Mouse (Mus musculus): Measurements from ENCODE around the gene Ralbp1. TPM values are rescaled to one million over a fixed set of nuclear protein-coding genes. Genes with fewer than 3 reads are reported as not detected.
A peak's percentile ranks its signal among the peaks of the same experiment; 100 is the strongest.

The Ralbp1 gene
- total RNA-seq, 2 experiments from 2014 or later, result 30.7 to 38.1 TPM

DNA sequence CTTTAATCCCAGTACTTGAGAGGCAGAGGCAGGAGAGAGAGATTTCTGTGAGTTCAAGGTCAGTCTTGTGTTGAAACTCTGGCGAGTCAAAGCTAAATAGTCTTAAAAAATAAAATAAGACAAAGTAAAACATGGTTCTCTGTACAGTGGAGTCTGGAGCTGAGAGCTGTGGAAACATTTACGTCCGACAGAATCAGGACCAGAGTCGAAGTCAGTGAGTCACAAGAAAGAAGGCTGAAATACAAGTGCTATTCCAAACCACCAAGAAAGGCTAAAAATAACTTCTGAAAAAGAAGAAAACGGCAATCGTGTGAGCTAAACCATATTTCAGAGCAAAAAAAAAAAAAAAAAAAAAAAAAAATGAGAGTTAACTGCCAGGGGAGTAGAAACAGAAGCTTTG lies 16.7 kb upstream of the Ralbp1 start:
- intact Hi-C loops (cut with DNase I), result no loop called here
- no peak for DNase-seq

DNA sequence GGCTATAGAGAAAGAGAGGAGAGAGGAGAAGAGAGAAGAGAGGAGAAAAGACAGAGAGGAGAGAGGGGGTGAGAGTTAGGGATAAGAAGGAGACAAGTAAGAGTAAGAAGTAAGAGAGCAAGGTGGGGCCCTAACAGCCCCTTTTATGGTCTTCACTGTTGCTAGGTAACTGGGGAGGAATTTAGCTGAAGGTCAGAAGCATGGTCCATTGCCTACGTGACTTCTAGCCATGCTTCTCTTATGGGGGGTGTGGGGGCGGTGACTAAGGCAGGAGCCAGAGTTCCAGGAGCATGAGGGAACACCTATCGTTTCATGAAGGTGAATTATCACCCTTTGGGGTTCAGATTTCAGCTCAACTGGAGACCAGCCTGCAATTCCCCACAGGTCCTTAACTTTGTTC lies 10.4 kb upstream of the Ralbp1 start:
- intact Hi-C loops (cut with DNase I), result no loop called here
- no peak for DNase-seq

DNA sequence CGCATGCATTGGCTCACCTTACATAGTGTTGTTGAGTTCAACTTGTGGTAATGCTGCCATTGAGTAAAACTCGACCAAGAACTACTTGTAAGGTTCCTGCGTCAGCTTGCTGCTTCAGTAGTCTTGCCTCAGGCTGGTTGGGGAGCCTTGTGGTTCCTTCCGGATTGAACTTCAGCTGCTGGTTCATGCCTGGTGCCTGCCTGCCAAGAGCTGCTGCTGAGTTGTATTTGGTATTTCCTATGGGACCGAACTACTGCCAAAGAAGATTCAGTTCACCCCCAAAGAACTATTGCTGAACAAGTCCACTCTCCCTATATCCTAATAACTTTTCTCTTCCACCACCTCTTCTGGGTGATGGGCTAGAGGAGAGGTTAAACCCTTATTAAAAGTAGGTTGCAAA lies 3.9 kb upstream of the Ralbp1 start:
- intact Hi-C loops (cut with DNase I), result no loop called here
- DNase-seq, result no peak

DNA sequence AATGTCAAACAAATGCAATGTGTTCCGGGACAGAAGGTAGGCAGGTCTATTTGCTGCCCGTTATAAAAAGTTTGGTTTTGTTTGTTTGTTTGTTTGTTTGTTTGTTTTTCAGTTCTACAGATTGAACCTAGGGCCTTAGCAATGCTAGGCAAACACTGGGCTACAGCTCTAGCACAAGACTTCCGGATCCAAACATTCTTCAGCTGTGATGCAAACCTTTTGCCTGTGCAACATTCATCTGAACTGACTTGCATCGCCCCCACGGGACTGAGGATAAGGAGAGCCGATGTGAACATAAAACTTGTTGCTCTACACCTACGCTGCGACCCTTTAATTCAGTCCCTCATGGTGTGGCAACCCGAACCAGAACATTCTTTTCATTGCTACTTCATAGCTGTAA lies 973 bp upstream of the Ralbp1 start:
- intact Hi-C loops (cut with DNase I), result no loop called here
- peak; percentile 37 to 45 for DNase-seq

DNA sequence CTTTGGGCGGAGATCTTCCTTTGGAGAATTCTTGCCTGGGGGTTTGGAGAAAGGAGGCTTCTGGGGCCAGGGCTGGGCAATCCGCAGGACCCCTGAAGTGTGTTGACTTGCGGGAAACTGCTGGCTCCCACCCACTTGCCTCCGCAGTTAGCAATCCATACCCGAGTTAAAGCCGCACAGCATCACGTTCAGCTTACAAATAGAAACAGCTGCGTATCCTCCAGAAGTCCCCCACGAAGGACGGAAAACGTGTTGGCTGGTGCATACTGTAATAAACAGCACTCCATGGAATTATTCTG lies 251 bp downstream of the Ralbp1 start:
- intact Hi-C loops (cut with DNase I), result loop anchor here (2.0 kb wide), 1 partner anchor 65 kb away; the partner anchor contains the start of gene Twsg1
- no peak for DNase-seq

DNA sequence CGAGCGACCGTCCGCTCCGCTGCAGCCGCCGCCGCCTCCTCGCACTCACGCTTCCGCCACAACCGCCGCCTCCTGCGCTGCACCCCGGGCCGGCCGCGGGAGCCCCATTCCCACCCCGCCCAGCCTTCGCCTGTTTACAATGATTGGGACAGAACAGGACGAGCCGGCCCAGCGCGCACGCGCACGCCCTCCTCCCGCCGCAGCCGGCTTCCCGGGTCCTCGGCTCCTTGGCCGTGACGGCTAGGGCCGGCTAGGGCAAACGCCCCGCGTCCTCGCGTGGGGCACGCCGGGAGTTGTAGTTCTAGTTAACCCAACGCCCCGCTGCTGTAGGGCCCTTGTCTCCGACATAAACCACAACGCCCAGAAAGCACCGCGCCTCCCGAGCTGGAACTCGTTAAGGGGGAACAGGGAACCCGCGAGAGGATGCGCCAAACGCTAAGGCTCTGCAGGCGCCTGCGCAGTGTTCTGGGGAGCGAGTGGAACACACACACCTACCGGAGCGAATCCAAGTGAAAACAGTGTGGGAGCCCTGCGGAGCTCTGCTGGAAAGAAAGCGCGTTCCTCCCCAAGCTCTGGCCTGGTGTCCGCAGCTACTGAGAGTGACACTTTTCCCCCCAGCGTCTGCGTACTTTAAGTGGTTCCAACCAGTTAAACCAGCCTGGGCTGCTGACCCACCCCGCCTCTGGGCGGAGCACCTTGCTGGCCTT lies 754 bp downstream of the Ralbp1 start:
- intact Hi-C loops (cut with DNase I), result loop anchor here (2.0 kb wide), 1 partner anchor 66 kb away; the partner anchor contains the start of gene Twsg1
- DNase-seq, result peak; percentile 100

DNA sequence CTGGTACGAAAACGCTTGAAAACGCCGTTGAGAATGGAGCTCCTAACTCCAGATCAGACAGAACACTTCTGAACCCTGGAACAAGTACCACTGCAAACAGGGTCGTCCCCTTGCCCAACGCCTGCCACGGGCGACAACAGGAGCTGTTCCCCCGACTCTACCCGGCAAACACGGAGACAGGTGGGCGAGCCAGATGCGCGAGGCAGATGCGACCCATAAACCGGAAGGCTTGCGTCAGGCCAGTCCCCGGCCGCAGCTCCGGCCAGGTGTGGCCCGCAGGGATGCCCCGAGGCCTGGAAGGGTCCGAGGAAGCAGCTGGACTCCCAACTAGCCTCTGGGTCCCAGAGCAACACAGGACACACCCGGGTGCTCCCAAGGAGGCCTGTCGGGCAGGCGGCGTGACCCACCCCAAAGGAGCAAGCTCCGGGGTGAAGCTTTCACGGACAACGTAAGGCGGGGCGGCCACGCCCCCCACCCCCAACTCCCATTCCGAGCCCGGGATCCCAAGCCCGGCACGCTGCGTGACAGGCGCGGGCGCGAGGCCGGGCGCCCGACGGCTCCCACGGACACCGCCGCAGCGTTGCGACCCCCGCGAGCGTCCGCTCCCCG lies 1.4 kb downstream of the Ralbp1 start:
- intact Hi-C loops (cut with DNase I), result loop anchor here (2.0 kb wide), 1 partner anchor 67 kb away; the partner anchor contains the start of gene Twsg1

DNA sequence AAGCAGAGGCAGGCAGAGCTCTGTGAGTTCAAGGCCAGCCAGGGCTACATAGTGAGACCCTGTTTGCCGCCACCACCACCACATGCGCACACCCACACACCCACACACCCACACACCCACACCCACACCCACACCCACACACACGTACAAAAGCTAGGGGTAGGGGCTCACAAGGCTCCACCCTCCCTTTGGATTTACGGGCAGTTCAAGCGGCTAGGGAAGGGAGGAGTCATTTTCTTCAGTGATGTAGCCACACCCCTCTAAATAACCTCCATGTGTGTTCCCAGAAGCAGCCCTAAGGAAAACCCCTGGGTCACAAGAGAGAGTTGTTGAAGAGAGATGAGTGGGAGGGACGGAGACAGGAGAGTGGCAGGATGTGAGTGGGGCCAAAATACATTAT lies 8.6 kb downstream of the Ralbp1 start:
- DNase-seq, result no peak
- intact Hi-C loops (cut with DNase I), result no loop called here

More for the DNA sequence above, 1.4 kb downstream of the Ralbp1 start:
- DNase-seq, result no peak

DNA sequence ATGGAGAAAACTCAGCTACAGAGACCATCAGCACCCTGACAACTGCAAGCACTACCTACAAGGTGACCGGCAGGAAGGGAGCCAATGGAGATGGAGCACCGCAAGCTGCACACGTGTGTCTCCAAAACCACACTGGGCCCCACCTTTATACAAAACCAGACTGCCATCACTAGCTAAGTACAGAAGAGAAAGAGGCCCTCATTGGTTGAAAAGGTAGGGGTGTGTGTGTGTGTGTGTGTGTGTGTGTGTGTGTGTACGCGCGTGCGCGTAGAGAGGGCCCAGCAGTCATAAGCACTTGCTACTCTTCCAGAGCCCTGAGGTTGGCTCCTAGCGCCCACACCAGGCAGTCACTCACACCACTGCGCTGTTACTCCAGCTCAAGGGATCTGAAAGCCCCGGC lies 11.8 kb downstream of the Ralbp1 start:
- intact Hi-C loops (cut with DNase I), result no loop called here
- DNase-seq, result no peak

DNA sequence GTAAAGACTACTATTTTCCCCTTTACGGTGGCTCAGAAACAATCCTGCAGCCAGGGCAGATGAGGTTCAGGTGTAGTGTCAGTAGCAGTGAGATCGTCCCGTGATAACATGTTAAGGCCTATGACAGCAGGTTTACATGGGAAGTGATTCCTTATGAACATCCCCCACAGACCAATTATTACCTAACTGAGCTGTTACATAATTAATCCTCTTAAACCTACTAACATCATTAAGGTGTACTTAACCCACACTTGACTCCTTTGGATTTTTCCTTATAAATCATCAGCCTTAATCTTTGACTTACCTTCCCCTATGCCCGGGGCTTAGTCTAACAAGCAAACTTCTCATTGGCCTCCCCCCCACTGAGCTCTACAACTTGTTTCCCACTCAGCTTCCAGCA lies 12.4 kb downstream of the Ralbp1 start:
- intact Hi-C loops (cut with DNase I), result no loop called here
- no peak for DNase-seq

DNA sequence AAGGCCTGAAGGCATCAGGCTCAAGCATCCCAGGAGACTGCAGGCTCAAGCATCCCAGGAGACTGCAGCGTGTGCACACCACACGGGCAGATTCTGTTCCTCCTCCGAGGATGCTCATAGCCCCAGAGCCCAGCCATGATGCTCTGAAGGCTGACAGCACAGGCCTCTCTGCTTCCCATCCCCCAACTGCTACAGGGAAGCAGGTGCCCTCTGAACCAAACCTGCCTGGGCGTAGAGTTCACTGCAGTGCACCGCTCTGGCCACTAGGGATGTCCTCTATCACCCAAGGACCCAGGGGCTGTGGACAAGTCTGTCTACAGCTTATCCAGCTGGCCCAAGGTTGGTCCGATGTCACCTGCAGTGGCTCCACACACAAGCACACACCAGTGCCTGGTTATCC lies 12.9 kb downstream of the Ralbp1 start:
- intact Hi-C loops (cut with DNase I), result no loop called here
- DNase-seq, result peak; percentile 29 to 49

DNA sequence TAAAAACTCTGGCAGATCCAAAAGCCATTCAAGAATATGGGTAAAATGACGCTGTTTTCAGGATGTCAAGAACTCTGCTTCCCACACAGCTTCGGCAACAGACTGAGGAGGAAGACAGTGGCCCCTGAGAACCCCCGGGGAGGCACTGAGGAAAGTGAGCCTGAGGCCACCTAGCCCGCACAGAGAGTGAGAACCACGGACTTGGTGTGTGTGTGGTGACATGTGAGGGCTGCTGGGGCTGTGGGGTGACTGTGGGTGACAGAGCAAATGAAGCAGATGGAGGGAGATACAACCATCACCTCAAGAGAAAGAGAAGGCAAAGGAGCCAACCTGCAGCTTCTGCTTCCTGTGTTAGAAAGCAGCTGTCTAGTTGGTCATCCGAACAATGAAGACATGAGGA lies 13.5 kb downstream of the Ralbp1 start:
- DNase-seq, result no peak
- intact Hi-C loops (cut with DNase I), result no loop called here

DNA sequence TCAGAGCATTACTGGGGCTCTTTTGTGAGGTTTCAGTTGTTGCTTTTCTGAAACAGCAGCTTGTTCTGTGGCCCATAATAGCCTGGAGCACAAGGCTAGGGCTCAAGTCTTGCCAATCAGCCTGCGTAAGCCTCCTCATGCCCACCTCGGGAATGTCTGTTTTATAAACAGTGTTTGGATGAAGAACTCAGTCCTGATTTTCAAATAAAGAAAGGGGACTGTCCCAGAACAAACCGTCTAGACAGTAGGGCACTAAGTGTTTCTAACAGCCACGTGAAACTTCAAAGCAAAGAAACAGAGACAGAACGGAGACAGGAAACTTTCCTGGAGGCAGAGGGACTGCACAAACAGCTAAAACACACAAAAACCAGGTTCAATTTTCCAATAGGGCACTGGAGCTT lies 14.0 kb downstream of the Ralbp1 start:
- intact Hi-C loops (cut with DNase I), result loop anchor here (2.0 kb wide), 1 partner anchor 79 kb away; the partner anchor contains the start of gene Twsg1
- DNase-seq, result no peak

DNA sequence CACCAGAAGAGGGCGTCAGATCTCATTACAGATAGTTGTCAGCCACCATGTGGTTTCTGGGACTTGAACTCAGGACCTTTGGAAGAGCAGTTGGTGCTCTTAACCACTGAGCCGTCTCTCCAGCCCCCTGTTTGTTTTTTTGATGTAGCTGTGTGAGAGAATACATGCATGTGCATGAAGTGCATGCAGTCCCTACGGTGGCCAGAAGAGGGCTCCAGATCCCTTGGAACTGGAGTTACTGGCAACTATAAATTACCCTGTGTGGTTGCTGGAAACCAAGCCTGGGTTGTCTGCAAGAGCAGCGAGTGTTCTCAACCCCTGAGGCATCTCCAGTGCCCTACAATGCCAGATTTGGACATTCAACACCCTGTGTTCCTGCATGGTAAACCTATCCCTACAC lies 15.5 kb downstream of the Ralbp1 start:
- peak; percentile 71 to 90 for DNase-seq
- intact Hi-C loops (cut with DNase I), result loop anchor here (2.0 kb wide), 1 partner anchor 81 kb away; the partner anchor contains the start of gene Twsg1

DNA sequence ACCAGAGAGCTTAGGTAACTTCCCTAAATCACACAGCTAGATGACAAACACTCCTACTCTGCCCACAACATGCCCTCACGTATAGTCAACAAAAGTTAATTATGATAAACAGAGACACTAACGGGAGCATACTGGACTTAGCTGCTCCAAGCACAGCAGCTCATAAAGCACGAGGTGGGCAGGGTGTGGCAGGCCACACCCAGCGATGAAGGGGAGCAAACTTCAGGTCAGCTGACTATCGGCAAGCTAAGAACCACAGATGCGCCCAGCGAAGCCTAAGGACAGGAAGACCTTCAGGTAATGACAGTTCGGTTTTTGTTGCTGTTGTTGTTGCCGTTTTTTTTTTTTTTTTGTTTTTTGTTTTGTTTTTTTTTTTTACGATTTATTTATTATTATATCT lies 15.9 kb downstream of the Ralbp1 start:
- DNase-seq, result no peak
- intact Hi-C loops (cut with DNase I), result loop anchor here (2.0 to 10.0 kb wide), 2 partner anchors 81 to 345 kb away; partner anchors contain the start of gene Twsg1

DNA sequence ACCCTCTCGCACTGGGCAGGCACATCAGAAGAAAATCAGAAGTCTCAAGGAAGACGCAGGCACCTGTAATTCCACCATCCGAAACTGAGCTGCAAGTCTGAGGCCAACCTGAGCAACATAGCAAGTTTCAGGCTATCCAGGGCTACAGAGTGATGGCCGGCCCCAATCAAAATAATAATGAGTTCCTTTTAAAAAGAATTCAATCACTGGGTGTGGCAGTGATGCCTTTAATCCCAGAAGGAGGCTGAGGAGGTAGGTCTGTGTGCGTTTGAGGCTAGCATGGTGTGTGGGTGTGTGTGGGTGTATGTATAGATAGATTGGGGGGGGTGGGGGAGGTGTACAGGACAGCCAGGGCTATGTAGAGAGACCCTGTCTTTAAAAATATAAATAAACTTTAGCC lies 17.6 kb downstream of the Ralbp1 start:
- intact Hi-C loops (cut with DNase I), result loop anchor here (10.0 kb wide), 1 partner anchor 347 kb away; no protein-coding TSS in a partner anchor
- no peak for DNase-seq

DNA sequence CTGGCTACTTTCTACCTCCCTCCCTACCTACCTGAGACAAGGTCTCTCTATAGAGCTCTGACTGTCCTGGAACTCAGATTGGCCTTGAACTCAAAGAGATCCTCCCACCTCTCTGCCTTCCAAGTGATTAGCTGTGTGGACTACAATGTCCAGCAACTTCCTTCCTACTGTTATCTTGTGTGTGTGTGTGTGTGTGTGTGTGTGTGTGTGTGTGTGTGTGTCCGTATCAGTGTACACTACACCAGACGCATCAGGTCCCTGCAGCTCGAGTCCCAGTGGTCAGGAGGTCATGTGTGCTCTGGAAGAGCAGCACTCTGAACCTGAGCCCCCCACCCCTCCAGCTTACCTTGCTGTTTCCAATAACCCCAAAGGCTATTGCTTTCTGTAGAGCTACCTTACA lies 19.4 kb downstream of the Ralbp1 start:
- intact Hi-C loops (cut with DNase I), result loop anchor here (10.0 kb wide), 1 partner anchor 349 kb away; no protein-coding TSS in a partner anchor
- DNase-seq, result no peak

DNA sequence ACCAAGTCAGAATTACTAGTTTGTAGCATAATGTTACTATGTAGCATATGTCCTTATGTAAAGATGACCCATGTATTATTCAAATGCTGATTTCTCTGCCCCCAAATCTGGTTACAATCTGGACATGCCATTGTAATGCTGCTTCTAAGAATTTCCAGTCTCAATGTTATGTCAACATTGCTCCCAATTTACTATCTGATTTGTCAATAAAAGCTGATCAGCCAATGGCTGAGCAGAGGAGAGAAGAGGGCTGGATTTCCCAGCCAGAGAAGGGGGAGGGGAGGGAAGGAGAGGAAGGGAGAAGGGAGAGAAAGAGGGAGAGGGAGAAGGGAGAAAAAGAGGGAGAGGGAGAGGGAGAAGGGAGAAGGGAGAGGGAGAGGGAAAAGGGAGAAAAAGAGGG lies 20.3 kb downstream of the Ralbp1 start:
- intact Hi-C loops (cut with DNase I), result loop anchor here (2.0 to 10.0 kb wide), 2 partner anchors 242 to 350 kb away; no protein-coding TSS in a partner anchor
- DNase-seq, result no peak

DNA sequence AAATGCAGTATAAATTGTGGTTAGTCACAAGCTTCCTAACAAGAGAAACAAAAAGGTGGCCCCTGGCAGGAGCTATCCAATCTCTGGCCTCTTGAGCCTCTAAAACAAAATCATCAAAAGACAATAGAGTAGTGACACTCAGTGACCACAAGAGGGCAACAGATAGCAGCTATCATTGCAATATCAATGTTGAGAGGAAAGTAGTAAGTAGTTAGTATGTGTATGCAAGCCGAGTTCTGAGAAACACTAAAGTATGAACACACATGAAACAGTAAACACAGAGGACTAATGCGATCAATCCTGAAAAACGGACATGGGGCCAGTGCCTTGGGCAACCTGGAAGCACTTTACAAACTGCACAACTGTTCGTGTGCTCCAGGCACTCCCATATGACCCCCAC lies 20.9 kb downstream of the Ralbp1 start:
- intact Hi-C loops (cut with DNase I), result loop anchor here (2.0 to 10.0 kb wide), 2 partner anchors 242 to 350 kb away; no protein-coding TSS in a partner anchor

DNA sequence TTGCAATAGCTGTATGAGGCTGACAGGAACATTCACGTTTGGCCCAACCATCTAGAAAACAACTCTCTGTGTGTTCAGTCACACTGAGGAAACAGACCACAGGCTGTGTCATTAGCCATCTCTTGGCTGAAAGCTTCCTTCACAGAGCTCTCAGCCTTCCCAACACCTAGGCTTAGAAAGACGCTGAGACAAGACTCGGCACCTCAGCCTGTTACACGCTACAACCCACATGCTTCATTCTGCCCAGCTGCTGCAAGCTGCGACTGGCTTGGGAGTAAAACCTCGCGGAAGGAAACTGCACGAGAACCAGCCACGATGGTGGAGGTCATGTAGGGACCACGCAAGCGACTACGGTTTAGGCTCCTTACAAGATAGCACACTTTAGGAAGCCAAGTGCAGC lies 21.8 kb downstream of the Ralbp1 start:
- DNase-seq, result no peak
- intact Hi-C loops (cut with DNase I), result loop anchor here (2.0 to 10.0 kb wide), 2 partner anchors 243 to 351 kb away; no protein-coding TSS in a partner anchor

More for the DNA sequence above, 20.9 kb downstream of the Ralbp1 start:
- peak; percentile 53 to 69 for DNase-seq

DNA sequence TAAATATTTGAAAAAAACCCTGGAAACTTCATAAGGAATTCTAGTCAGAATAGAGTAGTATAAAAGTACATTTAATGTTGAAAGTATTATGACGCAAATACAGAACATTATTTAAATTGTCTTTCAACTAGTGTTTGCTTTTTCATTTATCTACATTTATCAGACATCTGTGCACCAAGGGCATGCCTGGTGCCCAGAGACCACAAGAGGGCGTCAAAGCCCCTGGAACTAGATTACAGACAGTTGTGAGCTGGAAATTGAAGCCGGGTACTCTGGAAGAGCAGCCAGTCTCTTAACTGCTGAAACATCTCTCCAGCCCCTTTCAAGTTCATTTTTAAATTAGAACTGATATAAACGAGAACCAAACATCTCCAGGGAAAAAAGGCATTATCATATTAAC lies 23.0 kb downstream of the Ralbp1 start:
- intact Hi-C loops (cut with DNase I), result loop anchor here (10.0 kb wide), 1 partner anchor 352 kb away; no protein-coding TSS in a partner anchor
- peak; percentile 19 to 48 for DNase-seq

DNA sequence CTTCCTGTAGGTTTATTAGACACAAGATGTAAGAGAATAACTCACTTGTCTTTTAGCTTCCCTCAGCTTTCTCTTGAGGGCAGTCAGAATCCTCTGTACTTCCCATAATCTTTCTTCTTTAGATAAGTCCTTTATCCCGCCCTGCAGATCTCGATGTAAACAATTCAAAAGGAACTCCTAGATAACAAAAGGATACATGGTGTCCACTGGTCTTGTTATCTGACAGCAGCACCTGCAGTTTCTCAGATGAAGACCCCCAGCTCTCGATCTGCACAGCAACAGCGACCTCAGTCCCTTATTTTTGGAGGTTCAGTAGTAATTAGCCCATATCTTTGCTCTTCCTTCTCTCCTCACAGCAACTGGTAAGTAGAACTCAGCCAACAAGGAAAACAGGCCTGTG lies 28.0 kb downstream of the Ralbp1 start:
- intact Hi-C loops (cut with DNase I), result no loop called here
- no peak for DNase-seq

All from heart, postnatal 10 days (tissue).